Mouse (Mus musculus): ENCODE results near the gene M1ap.

M1ap gene

DNA sequence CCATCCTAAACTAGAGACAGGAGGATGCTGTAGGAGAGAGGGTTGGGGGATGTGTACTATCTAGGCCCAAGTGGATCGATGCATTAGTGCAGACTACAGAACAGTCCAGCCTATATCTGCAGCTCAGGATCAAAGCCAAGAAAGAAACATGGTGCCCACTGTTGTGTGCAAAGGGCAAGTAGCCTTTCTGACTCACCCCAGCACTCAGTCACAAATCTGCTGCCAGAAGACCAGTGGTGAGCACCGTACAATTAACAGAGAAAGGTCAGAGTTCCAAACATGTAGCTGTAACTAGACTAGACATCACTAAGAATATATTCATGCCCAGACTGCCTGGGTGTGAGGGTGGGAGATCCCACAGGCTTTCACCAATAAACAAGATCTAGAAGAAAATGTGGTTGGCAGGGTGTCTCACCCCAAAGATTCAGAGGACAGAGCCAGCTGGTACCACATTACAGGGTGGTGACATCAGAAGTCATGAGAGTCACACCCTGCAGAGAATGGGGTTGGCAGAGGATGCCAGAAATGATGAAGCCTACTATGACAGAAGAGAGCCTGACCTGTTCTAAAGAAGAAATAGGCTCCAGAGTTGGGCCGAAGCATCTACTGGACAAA is 12.0 kb upstream of the M1ap start:
- DNase-seq (ENCODE audit: low spot score) = no peak

DNA sequence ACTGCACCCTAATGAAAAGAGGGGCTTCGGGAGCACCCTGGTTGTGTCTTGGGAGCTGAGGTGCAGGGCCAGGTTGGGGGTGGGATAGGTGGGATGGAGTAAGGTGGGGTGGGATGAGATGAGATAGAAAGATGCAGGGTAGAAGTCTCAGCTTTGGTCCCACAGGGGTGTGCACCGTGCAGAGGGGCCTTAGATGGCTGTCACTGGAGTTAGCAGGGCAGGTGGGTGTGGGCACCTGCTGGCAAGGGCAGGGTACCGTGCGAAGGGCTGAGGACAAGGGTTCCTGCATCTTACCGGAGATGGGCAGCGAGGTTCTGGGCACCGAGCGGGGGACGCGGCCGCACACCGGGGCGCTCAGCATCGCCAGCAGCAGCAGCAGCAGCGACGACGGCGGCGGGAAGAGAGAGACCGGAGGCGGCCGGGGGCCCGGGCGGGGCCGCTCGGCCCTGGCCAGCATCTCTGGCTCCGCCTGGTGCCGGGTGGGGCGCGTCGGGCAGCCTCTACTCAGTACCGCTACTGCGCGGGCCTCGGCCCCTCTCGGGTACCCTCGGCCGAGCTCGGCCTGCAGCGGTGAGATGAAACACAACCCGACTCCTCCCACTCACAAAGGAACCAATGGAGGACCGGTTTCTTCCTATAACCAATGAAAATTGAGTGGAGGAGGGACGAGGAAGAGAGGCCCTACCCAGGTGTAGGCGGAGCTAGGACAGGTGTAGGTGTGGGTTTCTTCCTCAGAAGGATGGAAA is 7.4 kb upstream of the M1ap start, which contains the start of gene Sema4f:
Gene Sema4f, minus strand, starts transcription at position 603 of the 746 bp plus-strand sequence.
- DNase-seq (ENCODE audit: low spot score) = no peak

DNA sequence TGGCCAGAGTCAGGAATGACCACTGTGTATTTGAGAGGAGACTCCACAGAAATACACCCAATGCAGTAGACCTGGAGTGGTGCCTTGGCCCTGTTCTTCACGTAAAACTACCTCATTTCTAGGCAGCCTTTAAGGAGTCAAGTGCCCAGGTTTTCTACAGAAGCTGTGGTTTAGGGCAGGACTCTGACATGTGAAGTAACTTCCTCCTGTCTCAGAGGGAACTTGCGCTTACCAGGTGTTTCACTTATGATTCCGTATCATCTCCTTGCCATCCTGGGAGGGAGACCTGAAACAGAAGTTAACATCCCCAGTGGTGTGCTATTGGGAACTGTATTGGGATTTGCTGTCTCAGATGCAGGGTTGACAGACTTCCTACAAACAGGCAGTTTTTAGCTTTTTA is 5.9 kb upstream of the M1ap start:
- DNase-seq (ENCODE audit: low spot score) = no peak

DNA sequence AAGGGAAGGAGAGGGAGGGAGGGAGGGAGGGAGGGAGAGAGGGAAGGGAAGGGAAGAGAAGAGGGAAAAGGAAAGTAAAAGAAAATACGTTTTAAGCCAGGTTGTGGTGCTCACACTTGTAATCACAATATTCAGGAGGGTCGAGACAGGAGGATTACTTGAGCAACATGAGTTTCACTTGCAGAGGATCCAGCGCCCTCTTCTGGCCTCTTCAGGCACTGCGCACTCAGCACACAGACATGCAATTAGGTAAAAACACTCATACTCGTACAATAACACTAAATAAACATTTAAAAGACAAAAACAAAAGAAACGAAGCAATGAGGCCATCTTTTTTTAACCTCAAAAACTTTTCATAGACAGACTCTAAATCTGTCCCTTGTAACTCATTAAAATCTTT is 952 bp upstream of the M1ap start:
- DNase-seq (ENCODE audit: low spot score) = no peak

DNA sequence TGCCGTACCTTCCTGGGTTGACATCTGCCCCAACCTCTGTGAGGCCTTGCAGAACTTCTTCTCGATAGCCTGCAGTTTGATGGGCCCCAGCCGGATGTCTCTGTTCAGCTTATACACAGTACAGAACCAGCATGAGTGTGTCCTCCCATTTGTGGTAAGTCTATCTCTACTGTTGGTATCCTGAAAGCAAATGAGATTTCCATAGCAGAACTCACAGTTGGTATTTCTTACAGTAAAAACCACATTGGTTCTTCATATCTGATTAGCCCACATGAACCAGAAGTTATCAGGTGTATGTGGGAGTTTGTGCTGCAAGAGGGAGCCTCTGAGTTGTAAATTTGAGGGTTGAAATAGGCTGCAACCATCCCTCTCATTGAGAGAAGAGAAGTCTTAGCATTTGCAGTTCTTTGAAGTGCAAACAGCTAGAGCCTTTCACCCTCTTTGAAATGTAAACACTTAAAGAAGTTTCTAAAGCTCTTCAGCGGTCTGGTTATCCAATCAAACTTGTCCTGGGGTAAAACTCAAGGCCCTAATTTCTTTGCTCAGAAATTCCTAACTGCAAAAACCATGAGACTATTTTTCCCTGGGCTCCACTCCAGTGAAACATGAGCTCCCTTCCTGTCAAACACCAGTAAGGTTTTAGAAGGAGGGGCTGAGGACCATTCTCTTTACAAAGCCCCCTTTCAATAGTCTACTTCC is 10.0 kb downstream of the M1ap start:
- DNase-seq (ENCODE audit: low spot score) = no peak

DNA sequence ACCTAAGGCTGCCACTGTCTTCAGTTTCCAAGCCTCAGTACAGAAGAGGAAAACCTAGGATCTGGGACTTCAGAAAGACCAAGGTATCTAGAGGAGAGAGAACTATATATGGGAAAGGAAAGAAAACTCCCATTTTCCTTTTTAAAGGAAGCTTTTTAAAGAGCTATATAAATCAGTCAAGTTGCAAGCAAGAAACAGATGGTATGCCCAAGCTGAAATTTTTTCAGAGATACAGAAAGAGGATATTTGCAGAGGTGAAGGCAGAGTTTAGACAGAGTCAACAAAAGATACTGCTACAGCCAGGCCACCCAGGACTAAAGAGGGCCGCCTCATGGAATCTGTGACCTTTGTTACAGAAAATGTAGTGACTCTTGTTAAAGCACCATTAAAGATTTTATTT is 15.0 kb downstream of the M1ap start:
- DNase-seq (ENCODE audit: low spot score) = no peak

DNA sequence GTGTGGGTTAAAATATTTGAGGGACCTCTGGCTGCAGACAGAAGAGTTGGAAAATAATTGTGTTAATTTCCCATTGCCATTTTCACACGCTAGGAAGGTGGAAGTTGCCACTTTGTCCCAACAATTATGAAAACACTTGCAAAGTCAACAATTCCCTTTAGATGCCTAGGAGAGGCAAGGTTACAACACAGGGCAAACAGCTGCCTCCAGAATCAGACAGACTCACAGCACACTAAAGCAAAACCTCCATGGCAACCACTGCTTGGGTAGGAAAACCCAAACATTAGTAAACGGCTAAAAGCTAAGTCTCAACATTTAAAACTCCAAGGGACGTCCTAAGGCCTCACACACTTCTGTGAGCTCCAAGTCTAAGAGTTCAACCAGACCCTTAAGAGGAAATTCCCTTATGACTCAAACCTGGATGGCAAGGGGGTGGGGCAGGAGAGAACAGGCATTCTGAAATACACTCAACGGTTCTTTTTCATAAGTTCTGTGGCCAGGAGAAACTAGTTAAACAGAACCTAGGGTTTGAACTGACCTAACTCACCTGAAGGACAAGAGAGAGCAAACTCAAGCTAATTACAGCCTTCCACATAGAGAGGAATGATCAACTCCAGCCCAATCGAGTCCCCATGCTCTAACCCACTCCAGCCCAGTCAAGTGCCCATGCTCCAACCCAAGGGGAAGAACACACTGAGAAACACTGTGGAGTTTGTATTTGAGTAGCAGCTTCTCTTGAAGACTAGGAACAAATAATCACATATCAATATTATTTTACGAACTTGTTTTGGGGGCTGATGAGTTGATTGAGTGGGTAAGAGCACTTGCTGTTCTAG is 22.8 kb downstream of the M1ap start:
- no peak for DNase-seq (ENCODE audit: low spot score)

DNA sequence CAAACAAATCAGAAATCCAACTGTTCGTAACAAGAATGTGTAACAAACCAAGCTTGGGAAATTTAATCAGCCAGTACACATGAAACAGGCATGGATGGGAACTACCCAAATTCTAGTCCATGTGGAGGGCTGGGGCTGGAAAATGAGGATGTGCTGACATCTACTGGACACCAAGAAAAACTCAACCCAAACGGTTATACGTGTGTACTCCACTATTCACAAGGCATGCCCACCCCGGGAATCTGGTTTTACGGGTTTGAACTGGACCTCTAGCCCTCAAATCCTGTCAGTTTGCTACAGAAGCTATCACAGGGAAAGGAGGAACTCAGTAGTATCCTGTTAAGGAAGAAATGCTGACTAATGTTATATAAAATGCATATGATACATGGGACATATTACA is 24.3 kb downstream of the M1ap start:
- peak; percentile 4 for DNase-seq (ENCODE audit: low spot score)

DNA sequence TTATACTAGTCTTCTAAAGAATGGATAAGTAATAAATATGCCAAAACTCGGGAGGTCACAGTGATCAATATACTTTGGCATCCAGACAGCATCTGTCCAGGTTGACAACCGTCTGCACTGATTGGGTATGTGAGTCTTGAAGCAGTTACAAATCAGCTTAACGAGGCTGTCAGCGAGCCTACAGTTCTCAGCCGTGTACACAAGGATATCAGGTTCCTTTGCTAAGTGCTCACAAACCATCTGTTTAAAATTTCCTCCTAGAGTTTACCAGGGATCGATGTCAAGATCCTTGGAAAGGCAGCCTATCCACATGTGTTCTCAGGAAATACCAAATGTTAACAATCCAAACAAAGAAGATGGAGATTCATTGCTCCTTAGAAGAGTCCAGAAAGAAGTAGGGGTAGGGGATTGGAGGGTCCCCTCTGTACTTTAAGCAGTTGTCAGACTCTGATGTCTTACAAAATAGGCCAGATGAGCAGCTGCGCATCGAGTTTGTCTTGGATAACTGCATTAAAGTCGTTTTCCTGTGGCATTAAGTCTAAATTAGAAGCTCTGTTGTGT is 40.8 kb downstream of the M1ap start:
- DNase-seq (ENCODE audit: low spot score) = no peak

DNA sequence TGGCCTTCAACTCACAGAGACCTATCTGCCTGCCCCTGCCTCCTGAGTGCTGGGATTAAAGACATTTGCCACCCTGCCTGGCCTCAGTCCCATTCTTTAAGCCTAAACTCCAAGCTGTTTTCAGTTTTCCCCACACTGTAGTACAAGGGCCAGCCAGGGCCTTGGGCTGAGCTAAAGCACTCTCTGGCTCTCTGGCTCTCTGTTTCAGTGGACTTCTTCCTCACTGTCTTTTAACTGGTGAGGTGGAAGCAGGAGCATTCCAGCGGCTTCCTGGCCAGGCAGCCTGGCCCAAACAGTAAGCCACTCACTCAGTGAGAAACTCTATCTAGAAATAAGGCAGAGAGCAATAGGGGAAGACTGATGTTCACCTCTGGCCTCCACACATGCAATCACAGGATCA is 47.0 kb downstream of the M1ap start:
- no peak for DNase-seq (ENCODE audit: low spot score)

DNA sequence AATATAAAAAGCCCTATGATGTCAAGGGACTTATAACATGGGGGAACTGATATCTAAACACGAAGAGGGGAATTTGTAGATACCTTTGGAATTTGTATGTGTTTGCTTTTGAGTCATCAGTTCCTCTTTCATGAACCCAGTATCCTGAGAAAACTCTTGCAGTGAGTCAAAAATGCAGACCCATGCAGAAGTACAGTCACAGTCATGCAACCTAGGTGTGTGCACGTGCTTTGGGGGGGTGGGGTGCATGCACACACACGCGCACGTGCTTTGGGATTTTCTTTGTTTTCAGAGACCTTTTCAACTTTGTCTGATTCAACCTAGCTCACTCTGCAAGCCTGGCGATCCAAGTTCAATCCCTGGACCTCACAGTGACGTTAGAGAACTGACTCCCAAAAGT is 47.7 kb downstream of the M1ap start:
- no peak for DNase-seq (ENCODE audit: low spot score)

DNA sequence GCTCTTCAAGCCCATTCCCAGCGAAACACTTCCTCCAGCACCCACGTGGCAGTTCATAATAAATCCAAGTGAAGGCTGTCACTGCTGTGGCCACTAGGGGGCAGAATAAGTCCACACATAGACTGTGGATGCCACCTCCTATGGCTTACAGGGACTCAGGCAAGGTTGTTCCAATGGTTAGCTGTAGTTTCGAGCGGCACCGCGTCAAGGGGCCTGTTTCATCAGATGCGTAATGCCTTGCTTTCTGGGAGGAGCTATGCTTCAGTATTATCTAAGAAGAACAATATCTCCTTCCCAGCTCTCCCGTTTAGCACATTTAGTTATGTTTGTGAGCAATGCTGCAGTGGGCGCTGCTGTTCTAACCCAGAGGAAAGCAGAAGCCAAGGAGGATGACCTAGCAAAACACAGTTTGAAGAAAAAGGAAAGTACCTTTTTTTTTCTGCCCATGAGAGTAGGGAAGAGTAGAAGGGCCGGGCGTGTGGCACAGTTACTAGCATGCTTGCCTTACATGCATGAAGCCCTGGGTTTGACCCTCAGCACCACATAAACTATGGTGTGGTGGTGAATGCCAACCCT is 50.1 kb downstream of the M1ap start:
- DNase-seq (ENCODE audit: low spot score) = peak; percentile 89

DNA sequence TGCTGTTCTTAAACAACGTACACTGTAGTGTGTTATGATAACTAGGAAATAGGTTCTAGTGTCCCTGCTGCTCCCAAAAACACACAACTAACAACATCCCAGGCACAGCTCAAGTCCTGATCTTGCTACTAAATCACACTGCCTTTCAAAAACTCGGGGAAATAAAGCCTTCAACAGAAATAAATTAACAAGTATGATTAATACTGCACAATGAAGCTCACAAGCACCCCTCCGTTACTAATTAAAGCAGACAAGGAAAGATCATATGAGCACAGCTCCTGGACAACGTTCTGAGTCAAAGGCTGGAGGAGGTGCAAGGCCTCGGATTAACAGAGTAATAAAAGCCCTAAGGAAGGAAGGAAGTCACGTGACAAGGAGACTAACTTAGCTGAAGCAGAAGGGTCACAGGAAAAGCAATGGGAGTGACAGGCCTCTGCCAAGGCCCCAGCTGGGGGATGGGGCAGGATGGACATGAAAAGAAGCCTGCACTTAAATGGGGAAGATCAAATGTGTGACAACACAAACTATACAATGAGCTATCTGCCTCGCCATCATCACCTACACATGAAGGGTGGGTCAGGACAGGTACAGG is 50.9 kb downstream of the M1ap start:
- no peak for DNase-seq (ENCODE audit: low spot score)

DNA sequence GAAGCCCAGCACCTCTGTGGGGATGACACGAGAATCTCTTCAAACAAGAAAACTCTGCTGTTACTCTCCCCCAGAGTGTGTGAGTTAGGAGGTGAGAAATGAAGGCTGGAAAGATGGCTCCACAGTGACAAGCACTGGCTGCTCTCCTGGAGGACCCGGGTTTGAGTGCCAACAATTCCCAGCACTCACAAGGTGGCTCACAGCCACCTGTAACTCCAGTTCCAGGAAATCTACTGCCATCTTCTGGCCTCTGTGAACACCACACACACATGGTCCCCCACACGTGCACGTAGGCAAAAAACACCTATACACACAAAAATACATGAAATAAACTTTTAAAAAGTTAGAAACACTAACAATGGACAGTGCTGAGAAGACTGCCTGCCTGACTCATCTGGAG is 51.6 kb downstream of the M1ap start:
- DNase-seq (ENCODE audit: low spot score) = no peak

DNA sequence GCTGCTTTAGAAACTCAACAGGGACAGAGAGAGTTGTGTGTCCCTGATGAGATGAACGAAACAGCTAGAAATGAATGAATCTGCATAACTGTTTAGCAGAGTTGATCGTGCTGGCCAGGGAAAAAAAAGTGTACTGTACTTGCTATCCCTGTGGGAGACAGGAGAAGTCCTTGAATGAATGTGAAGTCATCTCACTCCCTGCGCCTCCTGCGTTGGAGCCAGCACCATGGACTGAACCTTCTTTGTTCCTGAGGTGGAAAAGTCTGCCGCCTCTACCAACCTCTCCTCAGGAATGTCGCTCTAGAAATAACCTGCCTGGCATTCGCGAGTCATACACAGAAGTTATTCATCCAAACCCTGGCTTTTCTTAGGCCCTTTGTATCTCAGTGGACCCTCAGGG is 53.3 kb downstream of the M1ap start:
- no peak for DNase-seq (ENCODE audit: low spot score)

DNA sequence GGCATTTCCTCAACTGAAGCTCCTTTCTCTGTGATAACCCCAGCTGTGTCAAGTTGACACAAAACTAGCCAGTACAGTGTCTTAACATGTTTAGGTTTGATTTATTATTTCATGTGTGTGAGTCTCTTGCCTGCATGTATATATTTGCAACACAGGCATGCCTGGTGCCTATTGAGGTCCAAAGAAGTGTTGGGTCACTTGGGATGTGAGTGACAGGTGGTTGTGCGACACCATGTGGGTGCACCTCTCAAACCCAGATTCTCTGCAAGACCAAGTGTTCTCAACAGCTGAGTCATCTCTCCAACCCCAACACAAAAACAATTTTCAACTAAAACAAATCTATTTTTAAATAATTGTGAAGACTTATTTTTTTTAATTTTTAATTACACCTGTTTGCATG is 56.4 kb downstream of the M1ap start:
- no peak for DNase-seq (ENCODE audit: low spot score)

DNA sequence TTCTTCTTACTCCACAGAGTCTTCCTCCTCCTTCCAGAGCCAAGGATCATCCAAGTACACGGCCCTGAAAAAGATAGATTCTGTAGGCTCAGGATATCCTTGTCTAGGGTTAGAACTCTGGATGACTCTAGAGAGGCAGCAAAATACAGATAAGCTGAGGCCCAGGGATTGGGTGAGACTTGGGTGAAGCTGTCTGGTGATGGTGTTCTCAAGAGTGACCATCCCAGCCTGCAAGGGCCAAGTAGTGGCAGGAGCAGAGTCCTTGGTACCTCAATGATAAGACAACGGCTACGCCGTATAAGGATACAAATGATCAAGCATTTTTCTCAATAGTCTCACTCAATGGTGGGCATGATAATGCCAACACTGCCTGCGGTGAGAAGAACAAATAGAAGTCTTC is 57.1 kb downstream of the M1ap start:
- no peak for DNase-seq (ENCODE audit: low spot score)

DNA sequence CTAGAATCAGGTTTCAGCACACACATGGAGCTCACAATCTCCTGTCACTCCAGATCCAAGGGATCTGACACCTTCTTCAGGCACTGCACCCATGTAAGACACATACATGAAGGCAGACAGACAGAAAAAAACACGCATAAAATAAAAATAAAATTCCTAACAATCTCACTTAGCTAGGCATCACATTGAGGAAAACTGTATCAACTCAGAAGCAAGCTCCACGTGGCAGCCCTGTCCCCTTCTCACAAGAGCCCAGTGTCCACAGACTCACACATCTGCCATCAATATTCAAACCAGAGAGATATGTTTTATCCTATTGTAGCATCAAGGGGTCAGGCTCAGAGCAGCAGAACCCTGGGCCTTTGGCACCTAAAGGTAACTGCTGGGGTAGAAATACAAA is 57.6 kb downstream of the M1ap start:
- DNase-seq (ENCODE audit: low spot score) = no peak

DNA sequence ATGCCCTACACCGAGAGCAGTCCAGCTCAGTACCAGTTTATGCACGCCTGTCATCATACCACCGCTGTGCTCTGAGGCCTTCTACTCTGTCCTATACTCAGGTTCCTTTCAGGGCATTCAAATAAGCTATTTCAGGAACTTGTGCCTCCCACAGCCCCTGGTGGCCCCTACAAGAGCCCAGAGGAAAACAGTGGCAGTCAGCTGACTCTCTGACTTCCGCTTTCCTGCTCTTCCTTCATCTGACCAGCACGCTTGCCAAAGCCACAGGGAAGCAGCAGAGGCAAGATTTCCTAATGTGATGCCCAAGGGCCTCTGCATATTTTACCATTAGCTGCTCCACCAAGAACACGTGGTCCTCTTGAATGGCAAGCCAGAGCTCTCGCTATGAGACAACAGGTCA is 58.2 kb downstream of the M1ap start:
- no peak for DNase-seq (ENCODE audit: low spot score)

DNA sequence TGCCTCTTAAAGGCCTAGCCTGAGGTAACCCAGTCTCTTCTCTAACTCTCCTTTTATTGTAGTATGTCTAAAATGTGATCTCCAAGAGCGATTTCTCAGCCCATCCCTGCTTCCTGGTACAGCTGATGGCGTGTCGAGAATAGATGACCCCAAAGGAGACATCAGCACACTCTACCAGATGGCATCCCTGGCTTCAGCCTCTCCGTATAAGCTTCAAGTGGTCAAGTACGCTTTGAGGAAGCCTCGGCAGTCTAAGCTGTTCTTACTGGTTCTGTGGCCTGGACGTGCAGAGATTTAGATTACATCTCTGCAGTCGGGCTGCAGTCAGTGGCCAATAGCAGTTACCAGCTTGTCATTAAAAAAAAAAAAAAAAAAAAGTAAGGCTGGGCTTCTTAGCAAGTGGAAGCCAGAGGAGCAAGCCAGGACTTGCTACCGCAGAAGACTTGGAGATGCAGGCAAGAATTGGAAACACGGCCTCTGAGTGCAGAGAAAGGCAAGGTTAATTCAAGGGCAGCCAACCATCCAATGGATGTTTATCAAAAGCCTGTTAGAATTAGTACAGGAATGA is 58.8 kb downstream of the M1ap start:
- DNase-seq (ENCODE audit: low spot score) = no peak

DNA sequence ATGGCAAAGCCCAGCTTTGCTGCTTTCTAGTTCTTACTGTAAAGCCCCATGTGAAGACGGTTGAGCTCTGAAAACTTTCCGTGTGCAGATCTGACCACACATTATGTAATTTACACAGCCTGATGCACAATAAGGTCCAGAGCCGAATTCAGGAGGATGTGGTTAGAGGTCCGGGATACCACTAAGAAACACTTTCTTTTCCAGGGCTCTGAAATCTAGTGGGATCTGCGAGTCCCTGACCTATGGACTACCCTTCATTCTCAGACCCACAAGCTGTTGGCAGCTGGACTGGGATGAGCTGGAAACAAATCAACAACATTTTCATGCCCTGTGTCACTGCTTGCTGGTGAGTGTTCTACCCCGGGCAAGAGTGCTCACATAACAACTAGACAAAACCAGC is 59.4 kb downstream of the M1ap start:
- no peak for DNase-seq (ENCODE audit: low spot score)
